Mouse (Mus musculus): ENCODE results near the gene Ddx20. TPM values are rescaled to one million over a fixed set of nuclear protein-coding genes. Genes with fewer than 3 reads are reported as not detected.

The Ddx20 gene
- polyA plus RNA-seq, 1 experiment from 2014 or later, result 25.2 TPM

DNA sequence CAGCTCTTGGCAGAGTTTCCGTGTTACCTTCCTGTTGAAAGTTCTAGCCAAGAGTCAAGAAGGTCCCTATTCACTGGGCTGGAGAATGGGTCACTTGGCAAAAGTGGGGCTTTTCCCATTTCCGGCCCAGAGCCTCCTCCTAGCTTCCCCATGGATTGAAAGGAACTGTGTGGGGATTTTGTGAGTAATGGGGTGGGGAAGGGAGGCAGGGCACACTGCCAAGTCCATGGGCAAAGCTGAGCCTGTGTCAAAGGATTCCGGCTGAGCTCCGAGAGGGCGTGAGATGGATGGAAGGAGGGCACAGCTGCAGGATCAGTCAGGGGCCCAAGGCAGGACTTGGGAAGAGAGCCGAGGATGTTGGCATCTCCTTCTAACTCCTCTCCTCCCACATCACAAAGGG lies 22.9 kb upstream of the Ddx20 start:
- WGBS, result 60% methylated on average over 6 of the region's 6 CpGs
- no peaks in the 10 kb centered on the region for H3K4me1 ChIP-seq (replicated peaks; ENCODE audit: insufficient read depth, low read length)
- no peak overlapping the region for H3K4me2 ChIP-seq (ENCODE audit: low read length)
- H3K27me3 ChIP-seq (ENCODE audit: insufficient read depth, low read length), result no peaks in the 10 kb centered on the region
- no peaks in the 10 kb centered on the region for H3K36me3 ChIP-seq (ENCODE audit: insufficient read depth, low read length)
- DNase-seq (ENCODE audit: low spot score), result no peak
- ATAC-seq (replicated peaks; ENCODE audit: low FRiP score, low read depth), result no peak
- no peaks in the 10 kb centered on the region for H3K9me3 ChIP-seq (replicated peaks; ENCODE audit: low read length)
- no peak overlapping the region for H3K4me3 ChIP-seq (replicated peaks; ENCODE audit: low read depth, low read length)
- no peak overlapping the region for H3K27ac ChIP-seq
- no peak overlapping the region for H3K9ac ChIP-seq (ENCODE audit: low read depth, low read length)
- TF ChIP-seq CTCF (IDR thresholded peaks at IDR 0.05; ENCODE audit: low read depth), result no peak

GRCm38 (mm10) chr3:105707590-105707989 lies 20.2 kb upstream of the Ddx20 start:
- no peak for DNase-seq (ENCODE audit: low spot score)
- H3K9me3 ChIP-seq (replicated peaks; ENCODE audit: low read length), result no peaks in the 10 kb centered on the region
- WGBS, result 26% methylated on average over 7 of the region's 7 CpGs
- no peaks in the 10 kb centered on the region for H3K4me1 ChIP-seq (replicated peaks; ENCODE audit: insufficient read depth, low read length)
- H3K27me3 ChIP-seq (ENCODE audit: insufficient read depth, low read length), result no peaks in the 10 kb centered on the region
- H3K27ac ChIP-seq, result no peak overlapping the region
- ATAC-seq (replicated peaks; ENCODE audit: low FRiP score, low read depth), result no peak
- no peak overlapping the region for H3K9ac ChIP-seq (ENCODE audit: low read depth, low read length)
- H3K4me3 ChIP-seq (replicated peaks; ENCODE audit: low read depth, low read length), result no peak overlapping the region
- no peaks in the 10 kb centered on the region for H3K36me3 ChIP-seq (ENCODE audit: insufficient read depth, low read length)
- TF ChIP-seq CTCF (IDR thresholded peaks at IDR 0.05; ENCODE audit: low read depth), result no peak
- H3K4me2 ChIP-seq (ENCODE audit: low read length), result no peak overlapping the region

- DNase-seq (ENCODE audit: low spot score) (no peak), ATAC-seq (replicated peaks; ENCODE audit: low FRiP score, low read depth) (no peak)
- Histone ChIP-seq H3K4me1 (replicated peaks; ENCODE audit: insufficient read depth, low read length) (no peaks in the 10 kb centered on the region), H3K9ac (ENCODE audit: low read depth, low read length) (no peak overlapping the region), H3K4me2 (ENCODE audit: low read length) (no peak overlapping the region), H3K27ac (no peak overlapping the region), H3K36me3 (ENCODE audit: insufficient read depth, low read length) (no peaks in the 10 kb centered on the region), H3K27me3 (ENCODE audit: insufficient read depth, low read length) (no peaks in the 10 kb centered on the region), H3K4me3 (replicated peaks; ENCODE audit: low read depth, low read length) (no peak overlapping the region), H3K9me3 (replicated peaks; ENCODE audit: low read length) (no peaks in the 10 kb centered on the region)
- no peak for TF ChIP-seq CTCF (IDR thresholded peaks at IDR 0.05; ENCODE audit: low read depth)
- WGBS, result 34% methylated on average over 4 of the region's 4 CpGs
Observed at GRCm38 (mm10) chr3:105706366-105707020, 19.1 kb upstream of the Ddx20 start.

- WGBS, result 31% methylated on average over 3 of the region's 3 CpGs
- Histone ChIP-seq H3K27me3 (ENCODE audit: insufficient read depth, low read length) (no peaks in the 10 kb centered on the region), H3K4me1 (replicated peaks; ENCODE audit: insufficient read depth, low read length) (no peaks in the 10 kb centered on the region), H3K36me3 (ENCODE audit: insufficient read depth, low read length) (no peaks in the 10 kb centered on the region), H3K9me3 (replicated peaks; ENCODE audit: low read length) (no peaks in the 10 kb centered on the region), H3K9ac (ENCODE audit: low read depth, low read length) (peak overlapping the region; percentile 36; the same call in 1 of the 2 replicates), H3K4me2 (ENCODE audit: low read length) (peak overlapping the region; percentile 98), H3K27ac (no peak overlapping the region), H3K4me3 (replicated peaks; ENCODE audit: low read depth, low read length) (peak overlapping the region; percentile 50)
- TF ChIP-seq CTCF (IDR thresholded peaks at IDR 0.05; ENCODE audit: low read depth), result no peak
- DNase-seq (ENCODE audit: low spot score) (no peak), ATAC-seq (replicated peaks; ENCODE audit: low FRiP score, low read depth) (no peak)
Observed at GRCm38 (mm10) chr3:105705561-105705960, 18.2 kb upstream of the Ddx20 start.

DNA sequence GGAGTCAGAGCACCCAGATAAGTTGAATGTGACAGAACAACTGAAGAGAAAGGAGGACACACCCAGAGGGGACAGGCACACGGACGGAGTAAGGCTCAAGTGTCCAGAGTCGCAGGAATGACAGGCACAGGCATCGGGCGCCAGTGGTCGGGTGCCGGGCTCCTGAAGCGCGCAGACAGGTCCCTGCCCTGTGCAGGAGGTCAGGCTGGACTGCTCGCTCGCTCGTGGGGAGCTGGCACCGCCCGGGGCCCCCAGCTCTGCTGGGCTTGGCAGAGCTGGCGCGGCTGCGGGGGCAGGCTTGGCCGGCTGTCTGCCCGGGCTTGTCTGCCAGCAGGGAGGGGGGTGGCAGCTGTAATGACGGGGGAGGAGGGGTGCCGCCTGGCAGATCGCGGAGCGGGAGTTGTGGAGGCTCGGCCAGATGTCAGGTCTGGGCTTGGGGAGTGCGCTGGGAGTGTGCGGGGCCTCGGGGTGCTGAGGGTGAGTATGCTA lies 17.7 kb upstream of the Ddx20 start:
- WGBS, result under 1% methylated on average over 27 of the region's 28 CpGs
- H3K27ac ChIP-seq, result no peak overlapping the region
- no peak for TF ChIP-seq CTCF (IDR thresholded peaks at IDR 0.05; ENCODE audit: low read depth)
- peak overlapping the region; percentile 98 for H3K4me2 ChIP-seq (ENCODE audit: low read length)
- H3K4me3 ChIP-seq (replicated peaks; ENCODE audit: low read depth, low read length), result peak overlapping the region; percentile 50
- no peaks in the 10 kb centered on the region for H3K9me3 ChIP-seq (replicated peaks; ENCODE audit: low read length)
- ATAC-seq (replicated peaks; ENCODE audit: low FRiP score, low read depth) (peak; percentile 41; the same call in 1 of the 2 replicates), DNase-seq (ENCODE audit: low spot score) (peak; percentile 53)
- H3K27me3 ChIP-seq (ENCODE audit: insufficient read depth, low read length), result no peaks in the 10 kb centered on the region
- H3K4me1 ChIP-seq (replicated peaks; ENCODE audit: insufficient read depth, low read length), result no peaks in the 10 kb centered on the region
- H3K36me3 ChIP-seq (ENCODE audit: insufficient read depth, low read length), result no peaks in the 10 kb centered on the region
- H3K9ac ChIP-seq (ENCODE audit: low read depth, low read length), result peak overlapping the region; percentile 36

DNA sequence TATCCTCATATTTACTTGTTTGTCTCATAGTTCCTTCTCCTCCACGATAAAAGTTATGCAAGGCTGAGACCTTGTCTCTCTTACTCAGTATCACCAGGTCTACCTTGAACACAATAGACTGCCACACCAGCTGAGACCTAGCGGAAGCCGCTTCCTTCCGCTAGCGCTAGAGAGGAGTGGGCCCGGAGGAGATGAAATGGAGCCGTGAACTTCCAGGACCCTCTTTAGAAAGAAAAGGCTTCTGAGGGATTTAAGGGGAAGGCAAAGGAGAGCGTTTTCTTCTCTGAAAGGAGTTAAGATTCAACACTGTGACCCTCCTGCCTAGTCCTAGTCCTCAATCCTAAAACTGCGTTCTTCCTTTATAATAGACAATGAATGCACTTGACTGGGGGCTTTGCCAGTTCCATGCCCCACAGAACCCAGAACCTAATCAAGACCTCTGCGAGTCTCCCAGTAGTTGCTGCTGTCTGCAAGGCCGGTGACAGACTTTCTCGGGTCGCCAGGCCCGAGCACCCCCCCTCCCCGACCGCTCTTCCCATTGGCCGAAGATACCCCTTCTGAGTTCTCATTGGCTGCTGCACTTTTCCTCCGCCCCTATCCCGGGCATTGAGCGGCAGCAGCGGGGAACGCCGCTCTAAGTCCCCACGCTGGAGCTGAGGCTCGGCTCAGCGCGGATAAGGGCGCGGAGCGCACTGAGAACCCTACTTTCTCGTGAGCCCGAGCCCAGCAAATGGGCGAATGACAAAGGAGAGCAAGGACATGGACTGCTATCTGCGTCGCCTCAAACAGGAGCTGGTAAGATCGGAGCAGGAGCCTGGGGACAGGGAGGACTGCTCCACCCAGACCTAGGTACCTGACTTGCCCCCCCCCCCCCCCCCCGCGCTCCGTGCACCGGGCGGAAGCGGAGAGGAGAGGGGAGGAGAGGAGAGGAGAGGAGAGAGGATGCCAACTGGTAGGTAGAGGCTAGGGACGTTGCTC lies 16.9 kb upstream of the Ddx20 start, which contains the start of gene Inka2:
Gene Inka2 (plus strand): TSS at position 569 of the 978 bp plus-strand sequence.
- Histone ChIP-seq H3K9ac (ENCODE audit: low read depth, low read length) (peak within 1 kb of the TSS; percentile 36), H3K27ac (0 out of 2 replicates have a peak within 1 kb of the TSS, but pooled peaks have one; percentile 10), H3K4me3 (replicated peaks; ENCODE audit: low read depth, low read length) (peak within 1 kb of the TSS; percentile 50), H3K9me3 (replicated peaks; ENCODE audit: low read length) (no peaks in the 10 kb centered on the region), H3K27me3 (ENCODE audit: insufficient read depth, low read length) (no peaks in the 10 kb centered on the region), H3K4me2 (ENCODE audit: low read length) (peak within 1 kb of the TSS; percentile 98), H3K36me3 (ENCODE audit: insufficient read depth, low read length) (no peaks in the 10 kb centered on the region), H3K4me1 (replicated peaks; ENCODE audit: insufficient read depth, low read length) (no peaks in the 10 kb centered on the region)
- no peak for TF ChIP-seq CTCF (IDR thresholded peaks at IDR 0.05; ENCODE audit: low read depth)
- DNase-seq (ENCODE audit: low spot score) (peak; percentile 94), ATAC-seq (replicated peaks; ENCODE audit: low FRiP score, low read depth) (peak; percentile 95)
- WGBS, result 6% methylated on average over 39 of the region's 43 CpGs
